Mouse (Mus musculus) spleen, postnatal 14 days (tissue): ENCODE measurements around the gene Tnrc6a.

Experiments used
- DNase-seq, 2 experiments: peaks; one replicate each; pipeline ENCODE4 v3.0.0; 2021 to 2022; ENCODE audit warnings: low spot score in 2 of 2

Gene Tnrc6a

DNA sequence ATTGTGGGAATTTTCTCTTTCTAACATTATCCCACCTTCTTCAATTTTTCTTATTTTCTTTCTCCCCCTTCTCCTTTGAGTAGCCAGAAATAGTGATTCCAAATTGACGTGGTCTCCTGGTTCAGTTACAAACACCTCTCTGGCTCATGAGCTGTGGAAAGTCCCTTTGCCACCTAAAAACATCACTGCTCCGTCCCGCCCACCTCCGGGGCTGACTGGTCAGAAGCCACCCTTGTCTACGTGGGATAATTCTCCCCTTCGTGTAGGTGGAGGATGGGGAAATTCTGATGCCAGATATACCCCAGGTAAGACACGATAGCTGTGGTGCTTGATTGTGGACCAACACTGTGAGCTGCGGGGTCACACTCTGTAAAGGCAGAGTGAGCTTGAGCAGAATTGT, 66.1 kb downstream of the Tnrc6a start:
- DNase-seq = no peak

DNA sequence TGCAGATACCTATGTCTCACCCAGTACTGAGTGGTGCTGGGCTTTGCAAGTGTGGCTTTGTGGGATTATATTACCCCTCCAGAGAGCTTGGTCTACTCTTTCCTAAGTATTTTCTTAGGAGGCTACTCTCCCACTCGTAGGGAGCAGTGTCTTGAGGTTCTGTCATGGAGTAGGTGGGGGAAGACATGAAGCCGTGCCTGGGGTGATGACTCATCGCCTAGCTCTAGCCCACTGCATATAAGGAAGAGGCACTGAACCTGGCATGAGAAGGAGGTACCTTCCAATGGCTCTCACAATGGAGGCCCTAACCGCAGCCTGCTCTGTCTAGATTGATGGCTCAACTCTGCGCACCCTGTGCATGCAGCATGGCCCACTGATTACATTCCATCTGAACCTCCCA, 68.0 kb downstream of the Tnrc6a start:
- no peak for DNase-seq

DNA sequence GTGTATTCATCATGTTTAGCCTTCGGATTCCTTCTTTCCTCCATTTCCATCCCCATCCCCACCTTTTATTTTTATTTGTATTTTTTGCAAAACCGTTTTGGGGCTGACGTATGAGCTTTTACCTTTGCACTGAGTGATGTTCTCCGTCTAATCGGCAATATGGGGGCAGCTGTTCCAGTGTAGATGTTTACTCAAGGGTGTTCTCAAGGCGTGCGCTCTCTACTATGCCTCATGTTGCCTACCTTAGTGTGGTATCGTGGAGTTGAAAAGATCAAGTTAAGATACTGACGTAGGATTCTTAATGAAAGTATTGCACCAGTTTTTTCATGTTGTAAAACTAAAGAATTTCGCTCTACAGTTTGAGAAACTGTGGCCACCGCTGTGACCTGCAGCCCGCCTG, 69.5 kb downstream of the Tnrc6a start:
- DNase-seq = no peak

DNA sequence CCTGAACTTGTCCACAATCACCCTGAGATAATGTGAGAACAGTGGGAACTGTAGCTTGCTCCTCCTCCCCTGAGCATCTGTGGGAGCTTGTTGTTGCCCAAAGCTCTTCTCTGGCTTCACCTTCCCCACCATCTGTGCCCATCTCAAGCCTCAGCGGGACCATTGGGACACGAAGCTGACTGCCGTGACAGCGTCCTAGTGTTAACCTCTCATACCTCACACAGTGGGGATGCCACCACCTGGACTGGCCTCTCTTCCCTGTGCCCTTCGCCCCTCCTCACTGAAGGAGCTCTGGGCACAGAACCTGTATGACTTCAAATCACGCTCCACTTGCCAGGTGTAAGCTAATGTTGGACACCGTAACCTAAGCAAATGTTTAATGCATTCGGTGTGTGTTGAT, 71.0 kb downstream of the Tnrc6a start:
- no peak for DNase-seq

DNA sequence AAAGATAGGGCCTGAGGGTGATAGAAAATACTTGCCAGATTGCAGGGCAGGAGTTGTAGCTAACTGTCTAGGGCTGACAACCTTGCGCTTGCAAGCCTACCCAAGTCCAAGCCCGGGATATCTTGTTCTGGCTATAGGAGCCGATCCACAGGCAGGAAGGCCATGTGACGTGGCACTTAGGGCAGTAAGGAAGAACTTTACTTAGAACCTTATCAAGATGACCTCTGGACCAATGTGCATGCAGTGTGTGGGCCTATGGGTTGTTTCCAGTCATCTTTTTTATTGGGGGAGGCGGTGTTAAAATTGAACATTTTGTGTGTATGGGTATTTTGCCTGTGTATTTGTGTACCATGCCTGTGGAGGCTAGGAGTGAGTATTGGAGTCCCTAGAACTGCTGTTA, 72.7 kb downstream of the Tnrc6a start:
- no peak for DNase-seq

DNA sequence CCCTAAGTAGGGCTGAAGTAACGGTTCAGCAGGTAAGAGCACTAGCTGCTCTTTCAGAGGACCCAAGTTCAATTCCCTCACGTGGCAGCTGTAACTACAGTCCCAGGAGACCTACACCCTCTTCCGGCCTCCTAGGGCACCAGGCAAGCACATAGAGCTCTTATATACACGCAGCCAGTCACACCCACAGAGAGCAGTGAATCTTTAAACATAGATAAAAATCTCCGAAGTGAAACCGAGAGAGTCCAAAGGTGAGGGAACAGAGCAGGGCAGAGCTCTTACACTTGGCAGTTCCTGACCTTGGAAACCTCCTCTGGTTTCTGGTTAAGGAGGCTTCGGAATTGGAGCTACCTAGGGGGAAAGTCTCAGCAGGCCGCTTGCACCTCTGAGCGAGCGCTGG, 75.0 kb downstream of the Tnrc6a start:
- DNase-seq = no peak

DNA sequence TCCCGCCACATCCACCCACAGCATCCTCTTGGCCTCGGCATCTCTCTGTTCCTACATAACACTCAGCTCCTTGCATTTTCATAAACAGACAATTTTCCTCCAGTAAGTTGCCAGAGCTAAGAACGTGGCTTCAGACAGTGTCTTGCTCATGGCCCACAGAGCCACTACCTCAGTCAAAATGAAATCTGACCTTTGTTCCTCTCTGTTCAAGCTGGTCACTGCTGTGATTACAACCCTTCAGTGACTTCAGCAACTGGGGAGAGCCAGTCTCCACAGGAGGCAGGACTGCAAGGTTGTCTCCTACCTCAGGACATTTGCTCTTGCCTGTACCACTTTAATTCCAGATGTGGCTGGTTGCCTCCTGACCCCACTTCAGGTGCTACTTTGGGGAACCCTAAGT, 75.5 kb downstream of the Tnrc6a start:
- no peak for DNase-seq

DNA sequence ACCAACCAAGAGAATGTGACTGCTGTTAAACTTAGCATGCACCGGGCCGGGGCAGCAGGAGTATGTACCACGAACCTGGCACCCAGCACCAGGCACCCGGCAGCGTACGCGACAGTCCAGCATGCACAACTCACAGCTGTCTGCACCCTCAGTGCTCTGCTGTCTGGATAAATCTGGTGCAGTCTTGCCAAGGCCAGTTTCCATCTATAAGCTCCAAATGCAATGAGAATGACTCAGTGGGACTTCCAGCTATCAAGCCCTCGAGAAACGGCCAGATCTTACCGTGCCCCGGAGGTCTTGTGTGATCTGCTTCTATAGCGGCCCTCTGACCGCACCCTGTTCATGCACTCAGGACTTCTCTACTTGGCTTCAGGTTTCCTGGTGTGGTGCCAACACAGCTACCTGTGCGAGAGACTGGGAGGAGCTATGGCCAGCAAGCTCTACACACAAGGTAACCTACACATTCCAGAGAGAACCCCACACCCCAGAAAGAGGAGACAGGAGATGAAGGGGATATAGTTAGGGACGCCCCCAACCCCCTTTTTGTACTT, 76.0 kb downstream of the Tnrc6a start:
- DNase-seq = no peak

DNA sequence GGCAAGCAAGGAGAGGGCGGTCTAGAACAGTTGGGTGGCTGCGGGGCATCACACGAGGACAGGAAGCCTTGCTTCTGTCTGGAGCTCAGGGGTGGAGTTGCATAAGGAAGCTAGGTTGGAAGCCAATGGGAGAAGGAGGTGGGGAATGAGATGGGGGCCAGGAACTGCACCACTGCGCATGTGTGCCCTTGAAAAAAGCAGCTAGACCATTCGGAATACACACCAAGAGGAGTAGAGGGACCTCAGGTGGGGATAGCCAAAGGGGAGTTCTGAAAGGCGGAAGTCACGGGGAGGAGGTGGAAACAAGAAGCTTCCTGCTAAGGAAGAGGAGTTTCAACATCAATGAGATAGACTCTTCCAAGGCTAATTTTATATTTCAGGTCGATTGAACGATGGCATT, 77.0 kb downstream of the Tnrc6a start:
- DNase-seq = no peak

GRCm38 (mm10) chr7:123205261-123205660, 81.6 kb downstream of the Tnrc6a start:
- DNase-seq = peak in 1 of 2 experiments; percentile 17

GRCm38 (mm10) chr7:123207561-123207960, 83.9 kb downstream of the Tnrc6a start:
- DNase-seq = no peak

DNA sequence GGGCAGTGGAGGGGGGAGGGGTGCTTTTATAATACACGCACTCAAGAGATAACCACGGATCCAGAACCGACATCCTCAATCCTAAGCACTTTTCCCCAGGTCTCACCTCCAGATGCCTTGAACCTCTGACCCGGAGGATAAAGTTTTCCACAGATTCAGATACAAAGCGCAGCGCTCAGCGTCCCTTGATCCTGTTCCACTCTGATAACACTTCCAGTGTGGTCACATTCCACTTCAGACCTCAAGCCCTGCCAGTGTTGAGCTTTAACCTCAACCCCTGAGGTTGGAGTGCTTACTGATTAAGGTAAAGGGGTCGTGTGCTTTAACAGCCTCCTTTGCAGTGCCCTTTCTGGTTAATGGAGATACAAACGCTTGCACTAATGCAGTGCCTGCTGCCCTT, 86.2 kb downstream of the Tnrc6a start:
- no peak for DNase-seq

DNA sequence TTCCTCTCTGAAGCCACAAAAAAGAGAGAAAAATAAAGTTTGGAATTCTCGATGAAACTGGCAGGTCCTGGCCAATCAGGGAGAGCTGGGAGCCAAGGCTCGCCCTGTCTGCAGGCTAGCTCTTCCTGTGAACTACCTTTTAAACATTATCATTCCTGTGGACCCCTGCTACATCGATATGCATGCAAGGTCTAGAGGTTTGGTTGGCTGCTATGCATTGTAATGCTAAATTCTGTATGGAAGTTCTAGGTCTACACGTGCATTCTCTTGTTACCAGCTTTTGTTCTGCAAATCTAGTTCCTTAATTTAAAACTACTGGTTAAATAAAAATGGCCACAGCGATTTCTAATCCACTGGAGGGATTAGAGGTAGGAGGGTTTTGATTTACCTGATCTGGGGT, 87.8 kb downstream of the Tnrc6a start:
- DNase-seq = no peak

DNA sequence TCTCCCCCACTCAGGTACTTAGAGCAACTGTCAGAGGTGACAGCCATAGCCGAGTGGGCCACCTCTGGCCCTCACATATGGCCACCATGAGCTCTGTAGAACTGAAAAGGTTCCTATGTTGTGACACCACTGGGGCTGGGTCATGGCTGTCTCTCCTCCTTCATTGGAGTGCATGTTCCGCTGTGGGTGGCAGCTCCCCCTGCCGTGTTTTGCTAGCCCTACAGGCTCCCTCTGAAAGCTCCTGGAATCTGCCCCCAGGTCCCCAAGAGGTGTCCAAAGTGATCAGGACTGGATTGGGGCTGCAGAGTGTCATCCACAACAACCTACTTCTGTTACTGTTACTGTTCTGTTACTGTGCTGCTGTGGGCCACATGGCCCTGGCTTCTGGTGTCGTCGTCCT, 88.6 kb downstream of the Tnrc6a start:
- DNase-seq = no peak

GRCm38 (mm10) chr7:123214365-123215075, 90.8 kb downstream of the Tnrc6a start, which contains the start of gene Slc5a11:
TSS of gene Slc5a11 (plus strand) at chr7:123214780.
- no peak for DNase-seq

DNA sequence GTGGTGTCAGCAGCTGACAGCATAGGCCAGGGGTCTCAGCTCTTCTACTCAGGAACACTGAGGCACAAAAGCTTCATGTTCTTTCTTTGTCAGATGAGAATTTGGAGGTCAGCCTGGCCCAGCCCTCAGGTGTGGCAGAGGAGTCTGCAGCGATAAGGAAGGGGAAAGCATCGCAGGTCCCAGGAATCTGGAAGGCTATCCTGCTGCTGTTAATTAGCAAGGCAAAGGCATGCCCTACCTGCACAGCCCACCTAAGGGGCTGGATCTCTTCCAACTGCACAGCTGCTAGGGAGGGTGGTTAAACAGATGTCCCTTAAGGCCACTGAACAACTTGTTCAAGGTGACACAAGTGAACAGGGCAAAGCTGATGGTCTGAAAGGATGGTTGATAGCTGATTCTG, 91.5 kb downstream of the Tnrc6a start:
- no peak for DNase-seq

DNA sequence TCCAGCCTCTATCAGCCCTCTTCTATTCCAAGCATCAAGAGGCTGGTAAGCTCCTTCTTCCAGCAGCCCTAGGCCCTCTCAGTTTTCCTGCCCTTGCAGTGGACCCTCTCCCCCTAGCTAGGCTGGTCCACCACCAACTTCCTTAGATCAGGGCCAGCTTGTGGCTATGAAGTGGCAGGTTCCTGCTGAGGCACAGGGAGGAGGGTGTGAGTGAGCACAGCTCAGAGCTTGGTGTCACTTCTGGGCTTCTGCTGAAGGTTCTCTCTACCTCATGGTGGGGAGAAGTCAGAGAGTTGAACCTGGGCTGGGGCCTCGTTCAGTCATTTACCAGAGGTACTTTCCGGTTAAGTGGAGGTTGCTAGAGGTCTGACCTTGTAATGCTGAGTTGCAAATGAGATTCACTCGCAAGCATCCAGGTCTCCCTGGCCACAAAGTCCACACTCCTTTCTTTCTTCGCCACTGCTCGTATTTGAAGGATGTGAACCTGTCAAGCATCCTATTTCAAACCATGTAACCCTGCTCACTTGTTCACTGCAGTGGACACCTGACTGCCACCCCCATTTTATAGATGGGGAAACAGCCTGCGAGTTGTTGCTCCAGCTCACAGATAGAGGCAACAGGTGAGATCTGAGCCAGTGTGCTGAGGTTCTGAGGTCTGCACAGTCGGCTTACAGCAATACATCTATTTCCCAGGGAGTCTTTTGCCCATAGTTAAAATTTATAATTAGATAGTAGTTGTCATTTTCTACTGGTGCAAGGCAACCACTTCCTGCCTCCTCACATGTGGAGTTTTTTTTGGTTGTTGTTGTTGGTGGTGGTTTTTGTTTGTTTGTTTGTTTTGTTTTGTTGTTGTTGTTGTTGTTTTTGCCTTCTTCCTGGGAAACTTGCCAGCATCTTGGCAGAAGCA, 94.0 kb downstream of the Tnrc6a start:
- DNase-seq = no peak

- no peak for DNase-seq
Measured at GRCm38 (mm10) chr7:123218620-123219019, 94.9 kb downstream of the Tnrc6a start.

DNA sequence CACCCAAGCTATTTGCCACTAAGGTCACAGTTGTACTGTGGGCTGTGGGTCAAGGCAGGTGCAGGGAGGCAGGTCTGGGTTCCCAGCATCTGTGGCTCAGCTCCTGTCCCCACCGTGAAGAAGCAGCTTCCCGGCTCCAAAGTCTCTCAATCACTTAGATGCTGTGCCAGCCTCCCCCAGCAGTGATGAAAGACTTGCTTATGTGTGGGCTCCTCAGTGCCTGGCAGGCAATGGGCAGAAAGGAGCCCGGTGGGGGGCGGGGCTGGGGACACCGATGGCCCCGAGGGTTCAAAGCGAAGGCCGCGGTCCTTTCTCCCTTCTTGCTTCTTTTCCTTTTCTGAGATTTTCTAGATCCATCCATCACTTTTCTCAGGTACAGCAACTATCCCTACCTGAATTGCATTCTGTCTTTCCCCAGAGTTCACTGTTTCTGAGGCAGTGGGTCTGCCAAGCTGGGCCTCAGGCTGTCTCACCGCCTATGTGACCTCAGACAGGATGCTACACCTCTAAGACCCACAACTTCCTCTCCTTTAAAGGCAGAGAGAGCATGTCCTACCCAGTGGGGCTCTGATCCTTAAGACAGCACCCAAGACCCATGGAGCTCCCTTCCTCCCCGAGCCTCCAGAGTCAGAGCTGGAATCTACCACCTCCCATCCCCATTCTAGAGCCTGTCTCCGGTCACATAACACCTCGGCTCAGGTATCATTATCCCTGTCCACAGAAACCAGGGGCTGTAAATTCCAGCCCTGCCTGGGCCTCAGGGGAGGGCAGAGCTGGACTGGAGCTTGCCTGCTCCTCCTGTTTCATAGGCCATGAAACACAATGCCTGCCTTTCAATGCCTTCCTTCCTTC, 96.3 kb downstream of the Tnrc6a start:
- DNase-seq = no peak

DNA sequence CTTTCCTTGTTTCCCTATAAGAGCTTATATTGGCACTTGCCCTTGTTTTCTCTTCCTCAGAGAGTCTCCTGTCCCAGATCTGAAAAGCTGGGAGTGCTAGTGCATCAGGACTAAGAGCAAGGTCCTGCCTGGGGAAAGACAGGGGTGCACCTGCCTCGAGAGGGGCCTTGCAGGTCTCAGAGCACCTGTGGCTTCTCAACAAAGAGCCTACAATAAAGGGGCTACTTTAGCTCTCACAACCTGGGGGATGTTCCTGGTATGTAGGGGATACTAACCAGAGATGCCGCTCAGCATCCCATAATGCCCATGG, 96.9 kb downstream of the Tnrc6a start:
- DNase-seq = no peak

GRCm38 (mm10) chr7:123224076-123224475, 100.4 kb downstream of the Tnrc6a start:
- DNase-seq = no peak

DNA sequence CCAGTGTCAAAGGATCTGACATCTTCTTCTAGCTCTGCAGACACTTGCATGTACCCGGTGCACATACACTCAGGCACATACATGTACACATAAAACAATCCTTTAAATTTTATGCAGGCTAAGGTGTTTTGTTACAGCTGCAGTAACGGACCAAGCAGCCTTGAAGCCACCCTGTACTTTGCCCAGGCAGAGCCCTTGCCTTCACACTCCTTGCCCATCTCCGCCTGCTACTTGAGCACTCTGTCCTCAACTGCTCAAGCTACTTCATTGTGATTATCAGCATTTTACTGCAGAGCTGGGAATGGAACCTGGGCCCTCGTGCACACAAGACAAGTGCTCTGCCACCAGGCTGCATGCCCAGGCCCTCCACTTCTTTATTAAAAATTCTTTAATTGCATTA, 101.5 kb downstream of the Tnrc6a start:
- DNase-seq = no peak
